Mouse (Mus musculus) stomach, embryonic 16.5 days (tissue): ENCODE data around the gene Dnah7c. TPM values are rescaled to one million over a fixed set of nuclear protein-coding genes. Genes with fewer than 3 reads are reported as not detected.
"Not testable (repeated sequence)": the region's sequence is repeated elsewhere in the genome, so short reads cannot be mapped to it uniquely, and the experiment has no call there.

Experiments
- ATAC-seq: fragments of 200-750 bp; cut with Nextera tagmentation; 2 replicates; pipeline ENCODE4 v1.8.0; 2017; ENCODE audit warnings: moderate number of reproducible peaks, moderate TSS enrichment; ENCODE audit not compliant: insufficient read depth, low FRiP score
- H3K27ac ChIP-seq: fragments of 300-500 bp; sonication (generic); 2 replicates; pipeline ENCODE4 v1.5.1; 2014; ENCODE audit warnings: low read length
- H3K27me3 ChIP-seq: fragments of 300-500 bp; sonication (generic); 2 replicates; pipeline ENCODE4 v1.6.1; 2014; ENCODE audit warnings: low read length, control low read depth, mixed read lengths; ENCODE audit not compliant: control insufficient read depth, insufficient read depth
- H3K36me3 ChIP-seq: fragments of 300-500 bp; sonication (generic); 2 replicates; pipeline ENCODE4 v1.6.1; 2014; ENCODE audit warnings: low read length; ENCODE audit not compliant: control insufficient read depth, insufficient read depth
- H3K4me1 ChIP-seq: fragments of 300-500 bp; sonication (generic); 2 replicates; pipeline ENCODE4 v1.6.1; 2014; ENCODE audit warnings: low read length, control low read depth, mixed read lengths; ENCODE audit not compliant: control insufficient read depth, insufficient read depth
- H3K4me2 ChIP-seq: fragments of 300-500 bp; sonication (generic); 2 replicates; pipeline ENCODE4 v1.6.1; 2014; ENCODE audit warnings: low read depth, low read length, mixed read lengths
- H3K4me3 ChIP-seq: fragments of 300-500 bp; sonication (generic); replicated peaks from 2 replicates; pipeline ENCODE4 v1.5.1; 2014; ENCODE audit warnings: mild to moderate bottlenecking, low read length
- H3K9ac ChIP-seq: fragments of 300-500 bp; sonication (generic); 2 replicates; pipeline ENCODE4 v1.6.1; 2014; ENCODE audit warnings: low read length
- H3K9me3 ChIP-seq: fragments of 300-500 bp; sonication (generic); replicated peaks from 2 replicates; pipeline ENCODE4 v1.6.1; 2016; ENCODE audit warnings: low read length, control low read depth; ENCODE audit not compliant: control insufficient read depth
- WGBS: fragments of 180-500 bp; shearing (Covaris S2); extraction: QIAGEN DNeasy Blood & Tissue Kit; methylation state at CpG from one replicate; pipeline ENCODE4 v1.1.7; 2014; 5-methylcytosine and 5-hydroxymethylcytosine counted together
- polyA plus RNA-seq: library from polyadenylated mRNA; unstranded; fragments of >200 nt; fragmentation: Nextera tagmentation; extraction: Ambion mirVana; gene quantifications from 2 replicates; pipeline ENCODE4 v1.2.1, GENCODE M21; 2015

Gene Dnah7c
- polyA plus RNA-seq, 1 experiment from 2014 or later, result 0.06 TPM

GRCm38 (mm10) chr1:46782227-46782626, 356.8 kb downstream of the Dnah7c start:
- not testable (repeated sequence) for H3K27me3 ChIP-seq, H3K9me3 ChIP-seq, H3K9ac ChIP-seq, H3K4me3 ChIP-seq, H3K36me3 ChIP-seq, ATAC-seq, H3K27ac ChIP-seq, H3K4me2 ChIP-seq, H3K4me1 ChIP-seq
- 70% methylated on average over 4 of the region's 4 CpGs for WGBS

- H3K36me3 ChIP-seq, result no peaks in the 10 kb centered on the region
- no peaks in the 10 kb centered on the region for H3K9me3 ChIP-seq
- no peak overlapping the region for H3K27ac ChIP-seq
- no peaks in the 10 kb centered on the region for H3K4me1 ChIP-seq
- H3K27me3 ChIP-seq, result no peaks in the 10 kb centered on the region
- no peak overlapping the region for H3K4me3 ChIP-seq
- H3K9ac ChIP-seq, result no peak overlapping the region
- no peak for ATAC-seq
- 79% methylated on average over 1 of the region's 1 CpGs for WGBS
- H3K4me2 ChIP-seq, result no peak overlapping the region
Observed at GRCm38 (mm10) chr1:46805074-46805473, 379.7 kb downstream of the Dnah7c start.

- H3K9ac ChIP-seq, H3K36me3 ChIP-seq, H3K27ac ChIP-seq, H3K27me3 ChIP-seq, H3K4me3 ChIP-seq, ATAC-seq, H3K4me1 ChIP-seq, H3K9me3 ChIP-seq, H3K4me2 ChIP-seq: not testable (repeated sequence)
- WGBS, result 84% methylated on average over 4 of the region's 4 CpGs
Observed at GRCm38 (mm10) chr1:46808630-46809029, 383.2 kb downstream of the Dnah7c start.

- no peak for ATAC-seq
- peaks cover 8% of the 10 kb centered on the region; the same call in 1 of the 2 replicates for H3K36me3 ChIP-seq
- WGBS, result 93% methylated on average over 5 of the region's 5 CpGs
Observed at GRCm38 (mm10) chr1:46817934-46818333, 392.5 kb downstream of the Dnah7c start.

GRCm38 (mm10) chr1:46822256-46822972, 397.0 kb downstream of the Dnah7c start:
- Histone ChIP-seq H3K4me3 (no peak overlapping the region), H3K9me3 (no peaks in the 10 kb centered on the region), H3K27me3 (no peaks in the 10 kb centered on the region), H3K4me1 (no peaks in the 10 kb centered on the region), H3K4me2 (no peak overlapping the region), H3K9ac (no peak overlapping the region), H3K27ac (no peak overlapping the region), H3K36me3 (peaks cover 4% of the 10 kb centered on the region; the same call in 1 of the 2 replicates)
- no peak for ATAC-seq
- WGBS, result 72% methylated on average over 4 of the region's 4 CpGs

More at GRCm38 (mm10) chr1:46817934-46818333, 392.5 kb downstream of the Dnah7c start:
- Histone ChIP-seq H3K27me3 (no peaks in the 10 kb centered on the region), H3K9ac (no peak overlapping the region), H3K4me1 (no peaks in the 10 kb centered on the region), H3K9me3 (no peaks in the 10 kb centered on the region), H3K4me3 (no peak overlapping the region), H3K27ac (no peak overlapping the region), H3K4me2 (no peak overlapping the region)

- ATAC-seq, result no peak
- WGBS, result 84% methylated on average over 2 of the region's 2 CpGs
- H3K9me3 ChIP-seq, result no peaks in the 10 kb centered on the region
Observed at GRCm38 (mm10) chr1:46830066-46830843, 404.9 kb downstream of the Dnah7c start.

GRCm38 (mm10) chr1:46831927-46832326, 406.5 kb downstream of the Dnah7c start:
- Histone ChIP-seq H3K4me1 (no peaks in the 10 kb centered on the region), H3K9me3 (no peaks in the 10 kb centered on the region), H3K27me3 (no peaks in the 10 kb centered on the region), H3K9ac (no peak overlapping the region), H3K36me3 (peaks cover 14% of the 10 kb centered on the region), H3K4me2 (no peak overlapping the region), H3K4me3 (no peak overlapping the region), H3K27ac (no peak overlapping the region)
- no peak for ATAC-seq
- WGBS, result 91% methylated on average over 5 of the region's 5 CpGs

More at GRCm38 (mm10) chr1:46830066-46830843, 404.9 kb downstream of the Dnah7c start:
- peaks cover 7% of the 10 kb centered on the region; the same call in 1 of the 2 replicates for H3K36me3 ChIP-seq
- H3K4me3 ChIP-seq, result no peak overlapping the region
- H3K9ac ChIP-seq, result no peak overlapping the region
- H3K27me3 ChIP-seq, result no peaks in the 10 kb centered on the region
- H3K4me1 ChIP-seq, result no peaks in the 10 kb centered on the region
- no peak overlapping the region for H3K27ac ChIP-seq
- H3K4me2 ChIP-seq, result no peak overlapping the region

- no peak for ATAC-seq
- WGBS, result 56% methylated on average over 4 of the region's 4 CpGs
- H3K27me3 ChIP-seq, result no peaks in the 10 kb centered on the region
- no peaks in the 10 kb centered on the region for H3K9me3 ChIP-seq
- no peak overlapping the region for H3K4me2 ChIP-seq
- no peaks in the 10 kb centered on the region for H3K4me1 ChIP-seq
- H3K36me3 ChIP-seq, result no peaks in the 10 kb centered on the region
- H3K9ac ChIP-seq, result no peak overlapping the region
- no peak overlapping the region for H3K4me3 ChIP-seq
- H3K27ac ChIP-seq, result no peak overlapping the region
Observed at GRCm38 (mm10) chr1:46843406-46843805, 418.0 kb downstream of the Dnah7c start.

- ATAC-seq, result no peak
- H3K27me3 ChIP-seq, result no peaks in the 10 kb centered on the region
- 82% methylated on average over 2 of the region's 2 CpGs for WGBS
- H3K36me3 ChIP-seq, result no peaks in the 10 kb centered on the region
- no peak overlapping the region for H3K9ac ChIP-seq
- H3K9me3 ChIP-seq, result no peaks in the 10 kb centered on the region
- H3K4me3 ChIP-seq, result no peak overlapping the region
- H3K4me2 ChIP-seq, result no peak overlapping the region
- H3K4me1 ChIP-seq, result no peaks in the 10 kb centered on the region
- no peak overlapping the region for H3K27ac ChIP-seq
Observed at GRCm38 (mm10) chr1:46844281-46844680, 418.9 kb downstream of the Dnah7c start.
